Mouse (Mus musculus) CH12.LX (cell line): Measurements from ENCODE around the gene Ndufb4.

Experiments used
- CHD2 ChIP-seq: IDR thresholded peaks from 2 replicates; pipeline ENCODE4 v1.6.1; 2011; ENCODE audit warnings: low read length, improper control_type of control experiment
- CTCF ChIP-seq, 2 experiments: IDR thresholded peaks in 1 of 2; conservative IDR thresholded peaks in 1 of 2; 2 replicates each; pipeline ENCODE4 v1.5.1; 2011 to 2012; ENCODE audit warnings: low read depth in 2 of 2, low read length in 2 of 2, improper control_type of control experiment in 1 of 2, inconsistent platforms in 1 of 2, mild to moderate bottlenecking in 1 of 2, moderate library complexity in 1 of 2
- EP300 ChIP-seq: IDR thresholded peaks from 2 replicates; pipeline ENCODE4 v1.6.1; 2011; ENCODE audit warnings: low read length, improper control_type of control experiment
- POLR2A ChIP-seq: IDR thresholded peaks from 2 replicates; pipeline ENCODE4 v1.6.1; 2011; ENCODE audit warnings: low read depth, mild to moderate bottlenecking, improper control_type of control experiment, low read length
- SIN3A ChIP-seq: IDR thresholded peaks from 2 replicates; pipeline ENCODE4 v1.6.1; 2012; ENCODE audit warnings: low read length, improper control_type of control experiment, inconsistent platforms
- UBTF ChIP-seq: IDR thresholded peaks from 2 replicates; pipeline ENCODE4 v1.6.1; 2012; ENCODE audit warnings: low read depth, mild to moderate bottlenecking, inconsistent platforms, low read length, improper control_type of control experiment, moderate library complexity
- ZC3H11A ChIP-seq: IDR thresholded peaks from 2 replicates; pipeline ENCODE4 v1.6.1; 2012; ENCODE audit warnings: low read depth, mild to moderate bottlenecking, inconsistent platforms, low read length, improper control_type of control experiment
- ZKSCAN1 ChIP-seq: IDR thresholded peaks from 2 replicates; pipeline ENCODE4 v1.6.1; 2012; ENCODE audit warnings: low read depth, inconsistent platforms, low read length, improper control_type of control experiment, borderline replicate concordance

DNA sequence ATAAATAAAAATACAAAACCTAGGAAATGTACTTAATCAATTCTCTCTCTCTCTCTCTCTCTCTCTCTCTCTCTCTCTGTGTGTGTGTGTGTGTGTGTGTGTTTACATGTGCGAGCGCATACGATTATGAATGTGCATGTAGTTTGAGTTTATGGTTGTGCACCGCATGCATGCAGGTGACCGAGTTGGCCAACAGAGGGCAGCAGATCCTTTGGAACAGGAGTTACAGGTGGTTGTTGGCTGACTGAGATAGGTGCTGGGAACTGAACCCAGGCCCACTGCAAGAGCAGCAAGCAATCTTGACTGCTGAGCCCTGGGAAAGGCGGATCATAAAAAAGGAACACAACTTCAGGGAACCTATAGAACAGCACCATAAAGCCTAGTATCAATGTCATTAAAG lies 44.5 kb upstream of the Ndufb4 start:
- TF ChIP-seq CTCF (conservative IDR thresholded peaks at IDR 0.05 in 1 of 2, IDR thresholded peaks at IDR 0.05 in 1 of 2; ENCODE audit: low read depth in 2 of 2, low read length in 2 of 2) = peak; percentile 10 to 35; a peak in 2 of 4 replicates
- TF ChIP-seq UBTF = no peak
- no peak for TF ChIP-seq POLR2A
- no peak for TF ChIP-seq CHD2
- no peak for TF ChIP-seq ZKSCAN1
- no peak for TF ChIP-seq EP300
- no peak for TF ChIP-seq ZC3H11A
- no peak for TF ChIP-seq SIN3A
